Mouse (Mus musculus) mature B cell (primary cell): ENCODE results near the gene Cpox.

Source experiments
- in situ Hi-C: fragments of 300-500 bp; cut with MboI; formaldehyde crosslinking; loops from 2 replicates; pipeline ENCODE4 v1.14.3; 2019

Gene Cpox

DNA sequence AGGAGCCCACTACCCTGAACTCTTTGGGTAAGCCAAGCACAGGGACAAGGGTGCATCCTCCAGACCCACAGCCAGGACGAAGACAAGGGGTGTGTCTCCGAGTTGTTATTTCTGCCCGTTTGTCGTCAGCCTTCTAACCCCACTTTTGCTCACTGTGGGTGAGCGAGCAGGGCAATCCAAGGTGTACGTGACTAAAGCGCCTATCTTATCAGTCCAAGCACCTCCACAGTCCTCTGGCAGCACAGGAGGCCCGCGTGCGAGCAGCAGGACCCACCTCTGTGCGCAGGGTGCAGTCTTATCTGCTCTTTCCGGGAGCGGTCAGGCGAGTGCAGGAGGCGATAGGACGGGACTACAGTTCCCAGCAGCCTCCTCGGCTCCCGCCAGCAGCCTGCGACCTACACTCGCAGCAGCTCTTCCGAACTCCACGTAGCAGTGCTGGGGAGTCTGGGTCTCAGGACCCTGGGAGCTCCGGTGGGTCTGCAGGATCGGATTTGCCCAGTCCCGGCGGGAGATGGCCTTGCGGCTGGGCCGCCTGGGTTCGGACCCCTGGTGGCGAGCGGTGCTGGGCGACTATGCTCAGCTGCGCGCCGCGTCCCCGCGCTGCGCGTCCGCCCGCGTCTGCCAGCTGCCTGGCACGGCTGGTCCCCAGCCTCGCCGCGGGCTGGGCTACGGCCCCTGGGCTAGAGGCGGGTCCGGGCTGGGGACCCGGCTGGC lies at the start of gene Cpox:
Gene Cpox (plus strand): TSS at position 376 of the 714 bp plus-strand sequence.
- in situ Hi-C loops: loop anchor here (10.0 kb wide), 1 partner anchor 215 kb away; no protein-coding TSS in a partner anchor

DNA sequence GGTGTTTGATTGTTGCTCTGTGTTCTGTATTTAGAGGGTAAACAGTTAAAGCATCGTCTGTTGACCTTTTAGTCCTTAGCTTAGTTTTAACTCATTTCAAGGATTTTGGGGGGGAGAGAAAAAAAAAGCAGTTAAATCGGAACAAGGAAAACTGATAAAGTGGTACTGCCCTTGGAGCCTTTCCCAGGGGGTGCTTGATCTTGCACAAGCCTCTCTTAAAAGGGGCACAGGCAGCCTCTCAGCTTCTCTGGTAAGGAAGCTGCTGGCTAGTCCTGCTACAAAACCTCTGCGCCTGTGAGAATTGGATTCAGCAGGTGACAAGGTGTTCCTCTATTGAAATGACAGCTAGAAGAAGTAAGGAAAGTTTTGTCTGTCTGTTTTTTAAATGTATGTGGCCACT lies 47.7 kb upstream of the Cpox start:
- in situ Hi-C loops: loop anchor here (10.0 kb wide), 1 partner anchor 158 kb away; no protein-coding TSS in a partner anchor

DNA sequence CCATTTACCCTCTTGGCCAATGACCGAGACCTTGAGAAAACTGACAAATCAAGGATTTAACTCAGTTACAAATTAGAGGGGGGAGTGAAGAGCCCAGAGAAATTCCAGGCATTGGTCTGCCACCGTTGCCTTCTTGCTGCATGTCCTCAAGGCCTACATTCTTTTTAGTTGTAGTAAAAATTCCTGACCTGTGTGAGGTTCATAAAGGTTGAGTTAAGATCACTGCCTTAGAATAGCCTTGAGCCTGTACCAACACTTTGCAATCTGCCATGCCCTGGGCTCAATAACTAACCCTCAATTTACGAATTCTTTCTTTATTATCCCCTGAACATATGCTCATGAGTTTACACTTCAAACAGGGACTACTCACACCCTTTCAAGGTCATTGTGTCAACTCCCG lies 47.0 kb upstream of the Cpox start:
- in situ Hi-C loops: loop anchor here (10.0 kb wide), 1 partner anchor 158 kb away; no protein-coding TSS in a partner anchor

DNA sequence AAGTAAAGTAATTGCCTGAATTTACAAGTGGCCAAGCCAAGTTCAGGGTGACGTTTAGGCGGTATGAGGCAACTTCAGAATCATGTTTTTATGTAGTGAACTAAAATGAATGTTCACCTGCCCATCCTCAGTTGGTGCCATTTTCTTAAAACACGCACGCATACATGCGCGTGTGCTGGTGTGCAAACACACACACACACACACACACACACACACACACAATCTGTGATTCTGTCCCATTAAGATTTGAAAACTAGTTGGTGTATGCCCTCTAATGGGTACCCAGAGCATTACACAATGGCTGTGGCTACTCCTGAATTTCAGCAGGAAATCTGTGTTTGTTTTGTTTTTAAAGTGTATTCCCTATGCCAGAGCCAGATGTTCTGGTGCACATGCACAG lies 46.1 kb upstream of the Cpox start:
- in situ Hi-C loops: loop anchor here (10.0 kb wide), 1 partner anchor 159 kb away; no protein-coding TSS in a partner anchor

DNA sequence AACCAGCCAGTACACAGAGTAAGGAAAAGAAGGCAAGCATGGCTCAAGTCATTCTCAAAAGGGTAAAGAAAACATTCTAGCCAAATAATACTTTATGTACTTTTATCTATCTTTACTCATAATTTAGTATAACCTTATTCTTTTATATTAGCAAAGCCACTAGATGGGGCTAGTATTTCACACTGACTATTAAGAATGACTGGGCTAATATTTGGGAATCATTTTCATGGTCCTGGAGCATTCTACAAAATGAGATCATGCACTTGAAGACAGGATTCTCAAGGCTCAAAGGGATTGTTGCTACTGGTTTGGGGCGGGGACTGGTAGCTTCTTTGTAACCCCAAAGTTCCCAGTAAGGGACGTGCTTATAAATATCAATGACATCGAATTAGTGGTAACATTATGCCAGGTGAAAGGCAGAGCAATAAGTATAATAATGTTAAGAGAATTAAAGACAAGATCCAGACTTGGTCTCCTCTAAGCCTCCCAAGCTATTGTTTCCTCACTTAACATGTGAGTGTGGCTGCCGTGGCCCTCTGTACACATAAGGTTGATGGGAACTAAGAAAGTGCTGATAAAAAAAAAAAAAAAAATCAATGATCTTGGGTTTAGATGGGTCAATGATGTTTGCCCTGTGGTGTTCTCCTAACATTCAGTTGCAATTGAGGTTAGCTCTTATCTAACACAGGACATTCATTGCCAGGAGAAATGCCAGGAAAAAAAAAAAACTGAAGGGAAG lies 42.3 kb upstream of the Cpox start:
- in situ Hi-C loops: loop anchor here (10.0 kb wide), 1 partner anchor 163 kb away; no protein-coding TSS in a partner anchor

DNA sequence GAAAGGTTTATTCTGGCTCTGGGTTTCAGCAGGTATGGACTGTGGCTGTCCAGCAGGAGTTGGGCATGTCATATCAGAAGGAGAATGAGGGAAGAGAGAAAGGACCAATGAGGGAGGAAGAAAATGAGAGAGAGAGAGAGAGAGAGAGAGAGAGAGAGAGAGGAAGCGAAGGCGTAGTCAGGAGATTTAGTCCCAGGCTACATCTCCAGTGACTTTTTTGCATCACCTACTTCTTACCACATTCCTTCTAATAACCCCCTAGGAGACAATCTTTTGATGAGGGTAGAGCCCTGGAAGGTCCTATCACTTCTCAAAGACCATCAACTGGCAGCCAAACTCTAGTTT lies 41.8 kb upstream of the Cpox start:
- in situ Hi-C loops: loop anchor here (10.0 kb wide), 1 partner anchor 164 kb away; no protein-coding TSS in a partner anchor

DNA sequence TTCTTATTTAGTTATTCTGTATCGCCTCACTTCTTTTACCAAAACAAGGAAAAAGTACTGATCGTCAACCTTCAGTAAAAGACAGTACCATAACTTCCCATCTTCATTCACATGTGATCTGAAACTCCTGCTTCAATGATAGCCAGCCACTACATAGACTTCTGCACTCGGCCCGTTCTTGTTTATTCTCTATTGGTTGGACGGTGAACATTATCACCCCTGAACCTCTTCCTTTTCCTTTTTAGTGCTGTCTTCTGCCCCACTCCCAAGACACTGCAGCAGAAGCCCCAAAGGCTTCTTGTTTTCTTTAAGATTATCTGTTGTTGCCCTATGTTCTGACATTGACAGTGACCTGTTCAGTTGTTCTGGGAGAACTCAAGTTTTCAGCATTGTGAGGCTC lies 41.1 kb upstream of the Cpox start:
- in situ Hi-C loops: loop anchor here (10.0 kb wide), 1 partner anchor 164 kb away; no protein-coding TSS in a partner anchor

DNA sequence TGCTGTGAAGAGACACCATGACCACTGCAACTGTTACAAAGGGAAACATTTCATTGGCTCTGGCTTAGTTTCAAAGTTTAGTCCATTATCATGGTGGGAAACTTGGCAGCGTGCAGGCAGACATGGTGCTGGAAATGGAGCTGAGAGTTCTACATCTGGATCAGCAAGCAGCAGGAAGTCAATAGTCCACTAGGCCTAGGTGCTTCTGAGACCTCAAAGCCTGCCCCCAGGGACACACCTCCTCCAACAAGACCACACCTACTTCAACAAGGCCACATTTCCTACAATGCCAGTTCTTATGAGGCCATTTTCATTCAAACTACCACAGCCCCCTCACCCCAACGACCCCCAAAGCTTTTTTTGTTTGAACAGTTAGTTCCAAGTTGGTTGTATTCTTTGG lies 40.4 kb upstream of the Cpox start:
- in situ Hi-C loops: loop anchor here (10.0 kb wide), 1 partner anchor 165 kb away; no protein-coding TSS in a partner anchor

DNA sequence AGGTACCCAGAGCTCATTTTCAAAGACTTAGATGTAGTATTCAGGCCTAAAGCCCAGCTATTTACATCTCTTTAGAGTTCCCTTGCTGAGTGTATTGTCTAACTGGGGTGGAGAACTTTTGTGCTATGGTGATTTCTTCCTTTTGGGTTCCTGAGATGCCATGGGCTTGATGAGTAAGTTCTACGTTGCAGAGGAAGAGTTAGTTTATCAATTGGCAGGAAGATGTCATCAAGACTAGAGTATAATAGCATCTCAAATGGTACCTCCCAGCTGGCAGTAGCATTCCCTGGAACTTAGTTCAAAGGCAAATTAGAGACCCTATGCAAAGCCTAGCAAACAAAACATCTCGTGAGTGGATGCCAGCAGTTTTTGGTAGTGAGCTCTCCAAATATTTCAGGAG lies 34.2 kb upstream of the Cpox start:
- in situ Hi-C loops: no loop called here

DNA sequence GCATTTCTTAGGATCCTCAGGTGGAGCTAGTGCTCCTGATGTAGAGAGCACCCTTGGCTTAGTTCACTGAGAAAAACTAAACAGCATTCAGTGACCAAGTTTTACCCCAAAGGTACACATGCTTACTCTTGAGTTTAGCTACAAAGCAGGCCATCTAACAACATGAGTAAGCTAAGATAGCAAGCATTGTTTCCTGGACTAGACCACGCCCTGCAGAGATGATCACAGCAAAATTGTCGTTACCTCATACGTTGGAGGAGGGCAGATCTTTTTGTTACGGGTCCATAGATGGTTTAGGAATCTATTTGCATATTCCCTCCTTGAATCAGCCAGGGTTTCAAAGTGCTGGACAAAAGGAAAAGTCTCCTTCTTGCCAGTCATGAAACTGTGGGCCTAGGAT lies 32.6 kb upstream of the Cpox start:
- in situ Hi-C loops: no loop called here

DNA sequence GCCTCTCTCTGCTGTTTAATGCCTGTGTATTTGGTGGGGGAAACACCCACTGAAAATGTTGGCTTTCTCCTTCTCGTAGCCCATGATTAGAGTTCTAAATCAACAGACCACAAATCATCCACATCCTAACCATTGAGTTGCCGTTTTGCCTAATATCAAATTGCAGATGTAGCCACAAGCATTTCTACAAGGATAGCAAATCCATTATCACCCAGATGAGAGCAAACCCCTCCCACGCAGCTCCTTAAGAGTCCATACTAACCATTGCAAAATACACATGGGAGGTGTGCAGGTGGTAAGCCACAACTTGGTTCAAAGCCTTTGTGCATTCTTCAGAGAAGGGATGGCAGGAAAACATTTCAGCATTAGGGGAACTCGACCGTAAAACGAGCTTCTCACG lies 32.1 kb upstream of the Cpox start:
- in situ Hi-C loops: no loop called here

DNA sequence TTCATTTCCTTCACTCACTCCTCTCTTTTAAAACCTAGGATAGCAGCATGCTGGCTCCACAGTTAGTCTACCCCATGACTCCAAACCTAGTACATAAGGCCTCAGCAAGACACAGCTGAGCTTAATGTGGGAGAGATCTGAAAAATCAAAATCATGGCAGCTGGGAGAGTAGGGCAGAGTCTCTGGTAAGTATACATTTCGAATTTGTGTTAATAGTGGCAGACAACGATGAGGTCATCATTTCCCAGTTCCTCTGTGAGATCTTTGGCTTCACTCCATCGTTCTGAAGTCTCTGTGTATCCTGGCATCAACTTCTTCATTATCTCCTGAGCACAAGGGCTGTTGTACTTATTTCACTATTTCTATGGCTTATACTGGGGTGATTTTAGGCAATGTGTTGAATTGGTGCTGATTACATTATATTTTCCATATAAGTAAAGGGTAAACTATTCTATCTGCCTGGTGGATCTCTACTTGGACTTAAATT lies 31.4 kb upstream of the Cpox start, which contains the start of gene E330017A01Rik:
Gene E330017A01Rik (minus strand): TSS at position 51 of the 487 bp plus-strand sequence.
- in situ Hi-C loops: no loop called here

DNA sequence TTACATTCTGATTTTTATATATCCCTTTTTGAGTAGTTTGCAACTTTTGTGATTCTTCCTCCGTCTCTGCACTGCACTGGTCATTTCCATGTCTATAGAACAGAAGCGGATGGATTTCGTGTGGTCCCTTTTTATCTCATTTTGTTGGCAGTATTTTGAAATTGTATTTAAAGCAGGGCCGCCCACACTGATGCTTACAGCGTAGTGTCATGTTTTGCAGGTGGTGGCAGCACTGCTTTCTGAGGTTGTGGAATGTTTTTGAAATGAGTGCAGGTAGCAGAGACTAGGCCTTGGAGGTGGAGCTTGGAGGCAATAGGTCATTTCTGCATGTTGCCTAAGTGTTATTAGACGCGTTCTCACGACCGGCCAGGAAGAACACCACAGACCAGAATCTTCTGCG lies 20.1 kb upstream of the Cpox start:
- in situ Hi-C loops: no loop called here

DNA sequence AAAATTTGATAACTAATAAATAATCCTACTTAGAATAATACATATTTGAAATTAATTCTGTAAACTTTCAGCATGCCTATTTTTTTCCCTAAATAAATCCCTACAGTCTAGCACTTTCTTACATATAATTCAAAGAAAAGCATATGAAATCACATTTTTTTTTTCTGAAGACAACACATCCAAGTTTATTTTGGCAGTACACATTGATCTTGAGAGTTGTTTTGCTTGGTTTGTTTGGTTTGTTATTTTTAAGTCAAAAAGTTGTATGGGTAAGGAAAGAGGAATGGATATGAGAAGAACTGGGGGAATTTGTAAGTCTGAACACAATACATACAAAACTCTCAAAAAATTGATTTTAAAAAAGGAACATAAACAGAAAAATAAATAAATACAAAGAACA lies 14.3 kb upstream of the Cpox start:
- in situ Hi-C loops: no loop called here

DNA sequence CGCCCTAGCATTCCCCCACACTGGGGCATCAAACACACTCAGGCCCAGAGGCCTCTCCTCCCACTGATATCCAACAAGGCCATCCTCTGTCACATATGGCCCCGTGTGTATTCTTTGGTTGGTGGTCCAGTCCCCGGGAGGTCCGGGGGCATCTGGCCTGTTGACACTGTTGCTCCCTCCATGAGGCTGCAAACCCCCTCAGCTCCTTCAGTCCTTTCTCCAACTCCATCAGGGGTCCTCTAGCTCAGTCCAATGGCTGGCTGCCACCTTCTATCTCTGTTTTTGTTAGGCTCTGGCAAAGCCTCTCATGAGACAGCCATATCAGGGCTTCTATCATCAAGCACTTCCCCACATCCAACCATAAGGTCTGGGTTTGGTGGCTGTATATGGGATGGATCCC lies 13.6 kb upstream of the Cpox start:
- in situ Hi-C loops: no loop called here

DNA sequence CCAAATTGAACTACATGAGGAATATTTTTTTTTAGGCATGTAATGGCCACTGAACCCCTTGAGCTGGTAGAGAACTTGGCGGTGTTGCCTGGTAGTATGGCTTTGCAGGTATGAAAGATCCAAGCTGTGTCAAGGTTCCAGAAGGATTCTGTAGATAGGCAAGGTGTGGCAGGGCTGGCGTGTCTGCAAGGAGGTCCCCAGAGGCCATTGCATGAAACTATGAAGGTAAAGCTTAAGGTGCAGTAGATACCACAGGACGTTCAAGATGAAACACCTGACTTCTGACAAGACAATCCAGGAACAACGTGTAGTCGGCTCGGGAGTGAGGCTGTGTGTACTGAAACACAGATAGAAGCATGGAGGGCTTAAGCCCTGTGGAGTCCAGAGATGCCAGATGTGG lies 11.4 kb upstream of the Cpox start:
- in situ Hi-C loops: no loop called here

DNA sequence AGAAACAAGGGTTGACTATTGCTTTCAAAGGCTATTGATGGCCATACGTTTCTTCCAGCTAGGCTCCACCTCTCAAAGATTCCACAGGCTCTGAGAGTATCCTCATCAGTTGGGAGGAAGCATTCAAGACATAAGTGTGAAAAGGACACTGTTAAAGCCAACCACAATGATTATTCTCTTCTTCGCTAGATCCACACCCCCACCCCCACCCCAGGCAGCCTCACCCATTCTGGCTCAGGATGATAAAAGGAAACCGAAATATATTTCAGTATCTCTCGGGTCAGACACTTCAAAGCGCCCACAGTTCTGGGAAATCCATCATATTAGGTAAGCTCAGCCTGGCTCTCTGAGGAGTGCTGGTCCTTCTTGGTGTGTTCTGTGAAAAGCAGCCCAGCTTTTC lies 8.3 kb upstream of the Cpox start:
- in situ Hi-C loops: loop anchor here (10.0 kb wide), 1 partner anchor 207 kb away; no protein-coding TSS in a partner anchor

DNA sequence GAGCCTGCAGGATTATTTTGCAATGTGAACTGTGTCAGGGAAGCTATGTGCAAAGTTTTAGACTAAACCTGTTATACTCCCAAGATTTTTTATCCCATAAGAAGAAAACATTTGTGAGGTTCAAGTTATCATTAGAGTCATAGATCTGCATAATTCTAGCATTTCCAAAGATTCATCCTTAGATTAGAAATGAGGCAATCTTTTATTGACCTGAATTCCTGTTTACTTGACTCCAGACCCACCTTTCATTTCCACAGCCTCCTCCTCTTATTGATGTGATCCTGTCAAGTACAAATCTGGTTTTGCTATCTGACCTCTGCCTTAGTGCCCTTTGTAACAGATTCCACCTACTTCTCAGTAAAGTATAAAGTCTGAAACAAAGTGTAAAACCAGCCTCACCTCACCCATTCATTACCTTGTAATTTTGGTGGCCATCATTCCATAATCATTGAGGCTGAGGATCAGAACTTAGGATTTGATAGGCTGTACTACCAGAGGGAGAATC lies 7.8 kb upstream of the Cpox start:
- in situ Hi-C loops: loop anchor here (10.0 kb wide), 1 partner anchor 208 kb away; no protein-coding TSS in a partner anchor

DNA sequence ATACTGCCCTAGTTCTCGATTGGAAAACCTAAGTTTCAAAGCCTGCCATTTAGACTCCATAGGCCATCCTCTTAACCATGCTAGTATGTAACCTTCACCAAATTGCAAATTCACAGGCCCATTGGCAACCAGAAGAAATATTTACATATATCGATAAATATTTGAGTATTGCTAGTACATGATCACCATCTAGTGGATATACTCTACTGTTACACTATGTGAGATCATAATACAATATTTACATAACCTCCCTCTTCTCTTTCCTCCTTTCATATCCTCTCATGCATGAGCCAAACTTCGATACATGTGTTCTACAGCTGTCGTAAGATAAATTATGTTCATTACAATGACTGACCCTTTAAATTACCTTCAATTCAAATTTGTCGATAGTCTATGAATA lies 7.1 kb upstream of the Cpox start:
- in situ Hi-C loops: loop anchor here (10.0 kb wide), 1 partner anchor 208 kb away; no protein-coding TSS in a partner anchor

DNA sequence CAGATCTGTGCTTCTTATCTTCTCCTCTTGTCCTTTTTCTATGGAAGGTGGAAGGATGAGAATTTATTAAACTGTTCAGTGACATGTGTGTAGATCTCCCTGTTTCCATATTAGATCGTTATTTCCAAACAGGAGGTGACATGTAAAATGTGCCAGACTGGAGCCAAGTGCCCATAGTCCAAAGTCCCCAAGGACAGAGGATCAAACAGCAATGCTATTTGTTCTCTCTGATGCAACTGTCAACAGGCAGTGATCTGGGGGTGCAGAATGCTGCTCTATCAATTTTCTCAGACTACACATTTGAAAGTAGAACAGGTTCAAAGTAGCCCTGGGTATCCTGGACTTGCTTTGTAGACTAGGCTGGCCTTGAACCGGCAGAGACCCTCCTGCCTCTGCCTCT lies 6.3 kb upstream of the Cpox start:
- in situ Hi-C loops: loop anchor here (10.0 kb wide), 1 partner anchor 209 kb away; no protein-coding TSS in a partner anchor

DNA sequence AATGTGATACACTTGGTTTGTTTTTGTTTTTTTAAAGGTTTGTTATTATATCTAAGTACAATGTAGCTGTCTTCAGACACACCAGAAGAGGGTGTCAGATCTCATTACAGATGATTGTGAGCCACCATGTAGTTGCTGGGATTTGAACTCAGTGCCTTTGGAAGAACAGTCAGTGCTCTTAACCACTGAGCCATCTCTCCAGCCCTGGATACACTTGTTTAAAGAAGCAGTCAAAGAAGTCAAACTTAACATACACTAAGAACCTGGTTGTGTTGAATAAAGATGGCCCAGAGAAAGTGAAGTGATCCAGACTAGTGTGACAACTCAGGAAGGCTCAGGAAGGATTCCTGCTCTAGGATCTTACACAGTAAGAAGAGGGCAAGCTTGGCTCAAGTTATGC lies 5.0 kb upstream of the Cpox start:
- in situ Hi-C loops: loop anchor here (10.0 kb wide), 1 partner anchor 210 kb away; no protein-coding TSS in a partner anchor

DNA sequence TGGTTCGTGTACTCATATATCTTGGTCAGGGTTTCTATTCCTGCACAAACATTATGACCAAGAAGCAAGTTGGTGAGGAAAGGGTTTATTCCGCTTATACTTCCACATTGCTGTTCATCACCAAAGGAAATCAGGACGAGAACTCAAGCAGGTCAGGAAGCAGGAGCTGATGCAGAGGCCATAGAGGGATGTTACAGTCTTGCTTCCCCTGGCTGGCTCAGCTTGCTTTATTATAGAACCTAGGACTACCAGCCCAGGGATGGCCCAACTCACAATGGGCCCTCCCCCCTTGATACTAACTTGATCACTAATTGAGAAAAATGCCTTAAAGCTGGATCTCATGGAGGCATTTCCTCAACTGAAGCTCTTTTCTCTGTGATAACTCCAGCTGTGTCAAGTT lies 3.4 kb upstream of the Cpox start:
- in situ Hi-C loops: loop anchor here (10.0 kb wide), 1 partner anchor 212 kb away; no protein-coding TSS in a partner anchor
